Mouse (Mus musculus) cerebellum, postnatal 14 days (tissue): ENCODE data around the gene Serpinb6b.

Source experiments
- DNase-seq, 2 experiments: peaks; one replicate each; pipeline ENCODE4 v3.0.0; 2021; ENCODE audit warnings: mixed read lengths in 2 of 2

The Serpinb6b gene

GRCm38 (mm10) chr13:32974889-32975460, 10.0 kb downstream of the Serpinb6b start:
- DNase-seq, result no peak

GRCm38 (mm10) chr13:32975710-32976109, 10.7 kb downstream of the Serpinb6b start:
- DNase-seq, result no peak

- DNase-seq, result no peak
Measured at GRCm38 (mm10) chr13:32982556-32983042, 17.6 kb downstream of the Serpinb6b start.

- DNase-seq, result no peak
Measured at GRCm38 (mm10) chr13:32986256-32986655, 21.2 kb downstream of the Serpinb6b start.

GRCm38 (mm10) chr13:32993152-32993893, 28.3 kb downstream of the Serpinb6b start:
- DNase-seq, result no peak

GRCm38 (mm10) chr13:32993894-32994242, 28.9 kb downstream of the Serpinb6b start:
- DNase-seq, result no peak

- DNase-seq, result no peak
Measured at GRCm38 (mm10) chr13:32995051-32995450, 30.0 kb downstream of the Serpinb6b start.

GRCm38 (mm10) chr13:33001341-33001740, 36.3 kb downstream of the Serpinb6b start:
- no peak for DNase-seq

GRCm38 (mm10) chr13:33002950-33003349, 37.9 kb downstream of the Serpinb6b start, which contains the start of gene Serpinb9:
TSS of gene Serpinb9 (plus strand) at chr13:33003250.
- DNase-seq, result no peak

- no peak for DNase-seq
Measured at GRCm38 (mm10) chr13:33003523-33004413, 38.8 kb downstream of the Serpinb6b start.

GRCm38 (mm10) chr13:33004414-33005105, 39.6 kb downstream of the Serpinb6b start:
- peak; percentile 77 to 84 for DNase-seq

GRCm38 (mm10) chr13:33005501-33006075, 40.6 kb downstream of the Serpinb6b start:
- no peak for DNase-seq

GRCm38 (mm10) chr13:33006555-33006954, 41.5 kb downstream of the Serpinb6b start:
- no peak for DNase-seq

GRCm38 (mm10) chr13:33012395-33012794, 47.4 kb downstream of the Serpinb6b start:
- DNase-seq, result no peak

GRCm38 (mm10) chr13:33013271-33013670, 48.3 kb downstream of the Serpinb6b start:
- DNase-seq, result no peak

GRCm38 (mm10) chr13:33022371-33022770, 57.4 kb downstream of the Serpinb6b start:
- no peak for DNase-seq

GRCm38 (mm10) chr13:33026427-33027057, 61.5 kb downstream of the Serpinb6b start:
- DNase-seq, result peak in 1 of 2 experiments; percentile 14

- no peak for DNase-seq
Measured at GRCm38 (mm10) chr13:33027244-33027643, 62.2 kb downstream of the Serpinb6b start, which contains the start of gene Serpinb9b. TSS of gene Serpinb9b (plus strand) at chr13:33027416.

GRCm38 (mm10) chr13:33028146-33028545, 63.1 kb downstream of the Serpinb6b start:
- DNase-seq, result no peak

- DNase-seq, result no peak
Measured at GRCm38 (mm10) chr13:33028550-33028949, 63.5 kb downstream of the Serpinb6b start.
